Mouse (Mus musculus) neural tube, embryonic 13.5 days (tissue): ENCODE results near the gene Astn2. TPM values are rescaled to one million over a fixed set of nuclear protein-coding genes. Genes with fewer than 3 reads are reported as not detected.

ENCODE experiments used
- ATAC-seq: fragments of 200-750 bp; cut with Nextera tagmentation; 2 replicates; pipeline ENCODE4 v1.8.0; 2017; ENCODE audit warnings: low read depth, mild to moderate bottlenecking, moderate TSS enrichment, moderate library complexity
- H3K27ac ChIP-seq: fragments of 300-500 bp; sonication (generic); replicated peaks from 2 replicates; pipeline ENCODE4 v1.5.1; 2015; ENCODE audit warnings: moderate library complexity, mild to moderate bottlenecking, inconsistent platforms
- H3K27me3 ChIP-seq: fragments of 300-500 bp; sonication (generic); 2 replicates; pipeline ENCODE4 v1.6.1; 2015; ENCODE audit warnings: mild to moderate bottlenecking, inconsistent platforms
- H3K36me3 ChIP-seq: fragments of 300-500 bp; sonication (generic); 2 replicates; pipeline ENCODE4 v1.6.1; 2015; ENCODE audit warnings: mild to moderate bottlenecking, inconsistent platforms
- H3K4me1 ChIP-seq: fragments of 300-500 bp; sonication (generic); replicated peaks from 2 replicates; pipeline ENCODE4 v1.6.1; 2015; ENCODE audit warnings: inconsistent platforms
- H3K4me2 ChIP-seq: fragments of 300-500 bp; sonication (generic); 2 replicates; pipeline ENCODE4 v1.6.1; 2015; ENCODE audit warnings: inconsistent platforms, mild to moderate bottlenecking, moderate library complexity
- H3K4me3 ChIP-seq: fragments of 300-500 bp; sonication (generic); 2 replicates; pipeline ENCODE4 v1.5.1; 2015; ENCODE audit warnings: mild to moderate bottlenecking, inconsistent platforms
- H3K9ac ChIP-seq: fragments of 300-500 bp; sonication (generic); 2 replicates; pipeline ENCODE4 v1.6.1; 2015; ENCODE audit warnings: moderate library complexity, mild to moderate bottlenecking, inconsistent platforms
- H3K9me3 ChIP-seq: fragments of 300-500 bp; sonication (generic); 2 replicates; pipeline ENCODE4 v1.6.1; 2016; ENCODE audit warnings: inconsistent platforms
- WGBS: fragments of 180-500 bp; shearing (Covaris S2); methylation state at CpG from one replicate; pipeline ENCODE4 v1.1.7; 2015; 5-methylcytosine and 5-hydroxymethylcytosine counted together
- polyA plus RNA-seq: library from polyadenylated mRNA; unstranded; fragments of >200 nt; fragmentation: Nextera tagmentation; extraction: Ambion mirVana; gene quantifications from 2 replicates; pipeline ENCODE4 v1.2.1, GENCODE M21; 2015

The Astn2 gene
- polyA plus RNA-seq, result 2.7 and 2.8 TPM in 2 replicates

GRCm38 (mm10) chr4:66404201-66404711, at the start of gene Astn2:
Astn2 (minus strand) TSS chr4:66404611.
- 0% methylated on average over 35 of the region's 56 CpGs for WGBS
- Histone ChIP-seq H3K36me3 (no peaks in the 10 kb centered on the region), H3K9ac (peak within 1 kb of the TSS; percentile 93), H3K4me3 (peak within 1 kb of the TSS; percentile 83), H3K9me3 (no peaks in the 10 kb centered on the region), H3K4me2 (peak within 1 kb of the TSS; percentile 93), H3K27ac (peak within 1 kb of the TSS; percentile 84), H3K4me1 (peaks cover 34% of the 10 kb centered on the region), H3K27me3 (peaks cover 38% of the 10 kb centered on the region)
- peak; percentile 75 for ATAC-seq

DNA sequence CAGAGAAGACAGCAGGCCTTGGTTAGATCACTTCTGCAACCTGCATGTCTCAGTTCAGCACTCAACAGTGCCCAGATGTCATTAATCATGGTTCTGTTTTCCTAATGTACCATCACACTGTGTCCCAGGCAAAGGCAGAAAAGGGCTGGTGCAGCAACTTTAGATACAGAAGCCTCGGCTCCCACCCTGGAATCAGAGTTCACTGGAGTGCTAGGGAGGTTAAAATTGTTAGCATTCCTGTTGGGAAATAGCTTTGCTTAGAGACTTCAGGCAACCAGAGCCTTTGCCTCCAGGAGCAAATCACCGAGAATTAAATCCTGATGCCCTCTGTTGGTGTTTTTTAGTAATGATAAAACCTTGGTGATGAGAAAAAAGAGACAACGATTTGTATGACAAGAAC, 45.7 kb upstream of the Astn2 start:
- no peaks in the 10 kb centered on the region for H3K4me1 ChIP-seq
- H3K4me2 ChIP-seq, result no peak overlapping the region
- WGBS, result 37% methylated on average over 3 of the region's 3 CpGs
- no peak for ATAC-seq
- no peaks in the 10 kb centered on the region for H3K27me3 ChIP-seq
- no peaks in the 10 kb centered on the region for H3K36me3 ChIP-seq
- H3K27ac ChIP-seq, result no peak overlapping the region
- H3K4me3 ChIP-seq, result no peak overlapping the region
- no peak overlapping the region for H3K9ac ChIP-seq
- H3K9me3 ChIP-seq, result no peaks in the 10 kb centered on the region

DNA sequence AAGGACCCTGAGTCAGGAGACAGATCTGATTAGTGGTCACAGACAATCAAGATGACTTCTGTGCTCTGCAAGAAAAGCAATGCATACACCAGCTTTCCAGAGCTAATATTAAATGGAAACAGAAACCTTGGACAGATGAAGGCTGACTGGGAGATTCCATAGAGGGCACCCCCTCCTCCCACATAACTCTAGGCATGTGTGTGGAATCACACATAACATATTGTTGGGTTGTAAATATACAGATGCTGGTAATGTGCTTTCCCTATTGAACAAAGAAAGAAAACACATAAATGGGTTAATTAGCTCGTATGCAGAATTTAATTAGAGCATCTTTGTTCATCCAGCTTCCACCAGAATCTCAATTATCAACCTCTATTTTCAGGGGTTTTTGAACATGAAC, 26.8 kb upstream of the Astn2 start:
- Histone ChIP-seq H3K4me2 (no peak overlapping the region), H3K36me3 (no peaks in the 10 kb centered on the region), H3K9me3 (no peaks in the 10 kb centered on the region), H3K9ac (no peak overlapping the region), H3K4me3 (no peak overlapping the region), H3K27ac (peak overlapping the region; percentile 59; the same call in 1 of the 2 replicates), H3K27me3 (no peaks in the 10 kb centered on the region), H3K4me1 (0 out of 2 replicates have a peak, but pooled peaks cover 4% of the 10 kb centered on the region)
- ATAC-seq, result no peak
- 30% methylated on average over 1 of the region's 1 CpGs for WGBS

DNA sequence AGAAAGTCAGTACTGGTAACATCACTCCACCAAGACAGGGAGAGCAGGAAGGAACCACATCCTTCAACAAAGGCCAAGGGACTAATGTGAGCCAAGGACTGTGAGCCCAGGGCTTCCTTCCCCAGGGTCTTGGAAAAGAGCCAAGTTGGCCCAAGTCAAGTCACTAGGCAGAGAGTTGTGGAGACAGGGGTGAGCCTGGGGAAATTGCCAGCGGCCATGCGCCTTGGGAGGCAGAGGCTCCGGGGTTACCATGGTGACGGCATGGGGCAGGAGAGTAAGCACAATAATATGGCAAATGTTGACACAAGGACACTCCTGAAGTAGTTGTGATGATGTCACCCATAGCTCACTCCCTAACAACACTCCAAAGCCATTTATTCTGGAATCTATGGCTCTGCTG, 21.4 kb upstream of the Astn2 start:
- no peak overlapping the region for H3K4me2 ChIP-seq
- WGBS, result 73% methylated on average over 4 of the region's 4 CpGs
- 0 out of 2 replicates have a peak, but pooled peaks cover under 1% of the 10 kb centered on the region for H3K4me1 ChIP-seq
- no peaks in the 10 kb centered on the region for H3K36me3 ChIP-seq
- no peak overlapping the region for H3K4me3 ChIP-seq
- H3K27me3 ChIP-seq, result no peaks in the 10 kb centered on the region
- peak; percentile 78 for ATAC-seq
- no peak overlapping the region for H3K9ac ChIP-seq
- no peak overlapping the region for H3K27ac ChIP-seq
- H3K9me3 ChIP-seq, result no peaks in the 10 kb centered on the region

GRCm38 (mm10) chr4:66414778-66415177, 10.4 kb upstream of the Astn2 start:
- Histone ChIP-seq H3K4me2 (no peak overlapping the region), H3K27ac (no peak overlapping the region), H3K4me3 (no peak overlapping the region), H3K9ac (no peak overlapping the region), H3K4me1 (0 out of 2 replicates have a peak, but pooled peaks cover 5% of the 10 kb centered on the region), H3K9me3 (no peaks in the 10 kb centered on the region), H3K36me3 (no peaks in the 10 kb centered on the region), H3K27me3 (no peaks in the 10 kb centered on the region)
- ATAC-seq, result no peak
- 79% methylated on average over 8 of the region's 8 CpGs for WGBS

GRCm38 (mm10) chr4:66405086-66405485, 675 bp upstream of the Astn2 start:
- H3K4me2 ChIP-seq, result peak overlapping the region; percentile 93; the same call in 1 of the 2 replicates
- no peak overlapping the region for H3K27ac ChIP-seq
- H3K4me3 ChIP-seq, result no peak overlapping the region
- ATAC-seq, result no peak
- no peaks in the 10 kb centered on the region for H3K36me3 ChIP-seq
- peaks cover 34% of the 10 kb centered on the region for H3K27me3 ChIP-seq
- WGBS, result 13% methylated on average over 1 of the region's 1 CpGs
- no peaks in the 10 kb centered on the region for H3K9me3 ChIP-seq
- peaks cover 34% of the 10 kb centered on the region for H3K4me1 ChIP-seq
- no peak overlapping the region for H3K9ac ChIP-seq

- peaks cover 34% of the 10 kb centered on the region for H3K4me1 ChIP-seq
- H3K36me3 ChIP-seq, result no peaks in the 10 kb centered on the region
- 0% methylated on average over 39 of the region's 51 CpGs for WGBS
- peak overlapping the region; percentile 83 for H3K4me3 ChIP-seq
- peak; percentile 72 for ATAC-seq
- H3K27ac ChIP-seq, result peak overlapping the region; percentile 84
- peak overlapping the region; percentile 93 for H3K4me2 ChIP-seq
- peak overlapping the region; percentile 93 for H3K9ac ChIP-seq
- H3K27me3 ChIP-seq, result peaks cover 38% of the 10 kb centered on the region
- H3K9me3 ChIP-seq, result no peaks in the 10 kb centered on the region
Observed at GRCm38 (mm10) chr4:66403708-66404200, 657 bp downstream of the Astn2 start.

DNA sequence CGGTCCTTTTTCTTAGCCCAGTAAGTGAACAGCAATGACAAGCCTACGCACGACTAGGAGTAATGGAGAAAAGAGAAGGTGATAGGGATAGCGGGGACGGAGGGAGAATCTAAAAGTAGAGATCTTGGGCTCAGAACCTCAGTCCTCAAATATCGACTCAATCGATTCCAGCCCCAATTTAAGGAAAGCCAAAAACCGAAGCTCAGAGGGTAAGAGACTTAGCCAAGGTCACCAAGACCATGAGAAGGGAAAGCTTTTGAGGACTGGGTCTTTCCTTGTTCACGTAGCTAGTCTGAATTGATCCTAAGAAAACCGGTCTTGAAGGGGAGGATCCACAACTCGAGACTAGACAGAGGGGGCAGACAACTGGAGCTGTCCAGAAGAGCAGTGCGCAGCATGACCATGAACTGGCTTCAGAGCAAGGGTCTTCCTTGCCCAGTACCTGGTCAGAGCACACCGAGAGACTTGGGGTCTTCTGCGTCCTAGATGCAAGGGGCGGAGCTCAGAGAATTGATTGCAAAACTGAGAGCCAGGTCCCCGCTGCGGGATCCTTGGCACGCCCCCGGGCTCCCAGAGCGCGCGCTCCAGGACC, 1.2 kb downstream of the Astn2 start:
- H3K4me1 ChIP-seq, result peaks cover 34% of the 10 kb centered on the region
- under 1% methylated on average over 22 of the region's 22 CpGs for WGBS
- peak overlapping the region; percentile 84 for H3K27ac ChIP-seq

DNA sequence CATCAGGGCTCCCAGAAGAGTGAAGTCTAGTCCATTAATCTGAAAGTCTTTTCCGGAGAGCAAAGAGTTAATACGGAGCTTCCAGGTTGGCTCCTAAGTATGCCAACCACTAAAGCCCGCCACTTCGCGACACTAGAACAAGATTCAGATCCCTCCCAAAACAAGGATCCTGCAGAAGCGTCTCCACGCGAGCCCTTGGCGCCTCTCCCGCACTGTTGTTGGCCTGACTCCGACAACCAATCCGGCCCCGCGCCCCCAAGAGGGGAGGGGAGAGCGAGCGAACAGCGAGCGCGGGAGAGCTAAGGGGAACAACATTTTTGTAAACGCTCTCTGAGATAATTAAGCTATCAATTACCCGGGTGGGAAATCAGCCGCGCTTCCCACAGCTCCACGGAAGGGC, 1.8 kb downstream of the Astn2 start:
- peaks cover 34% of the 10 kb centered on the region for H3K4me1 ChIP-seq
- H3K4me2 ChIP-seq, result peak overlapping the region; percentile 93
- H3K9me3 ChIP-seq, result no peaks in the 10 kb centered on the region
- under 1% methylated on average over 24 of the region's 24 CpGs for WGBS
- peak; percentile 24 for ATAC-seq
- H3K27ac ChIP-seq, result no peak overlapping the region
- peak overlapping the region; percentile 93 for H3K9ac ChIP-seq
- H3K27me3 ChIP-seq, result peaks cover 38% of the 10 kb centered on the region
- no peaks in the 10 kb centered on the region for H3K36me3 ChIP-seq
- peak overlapping the region; percentile 83 for H3K4me3 ChIP-seq

More for the DNA sequence above, 1.2 kb downstream of the Astn2 start:
- H3K9ac ChIP-seq, result peak overlapping the region; percentile 93
- ATAC-seq, result peak; percentile 37
- H3K27me3 ChIP-seq, result peaks cover 38% of the 10 kb centered on the region
- H3K4me3 ChIP-seq, result peak overlapping the region; percentile 83
- H3K36me3 ChIP-seq, result no peaks in the 10 kb centered on the region
- peak overlapping the region; percentile 93 for H3K4me2 ChIP-seq
- no peaks in the 10 kb centered on the region for H3K9me3 ChIP-seq

DNA sequence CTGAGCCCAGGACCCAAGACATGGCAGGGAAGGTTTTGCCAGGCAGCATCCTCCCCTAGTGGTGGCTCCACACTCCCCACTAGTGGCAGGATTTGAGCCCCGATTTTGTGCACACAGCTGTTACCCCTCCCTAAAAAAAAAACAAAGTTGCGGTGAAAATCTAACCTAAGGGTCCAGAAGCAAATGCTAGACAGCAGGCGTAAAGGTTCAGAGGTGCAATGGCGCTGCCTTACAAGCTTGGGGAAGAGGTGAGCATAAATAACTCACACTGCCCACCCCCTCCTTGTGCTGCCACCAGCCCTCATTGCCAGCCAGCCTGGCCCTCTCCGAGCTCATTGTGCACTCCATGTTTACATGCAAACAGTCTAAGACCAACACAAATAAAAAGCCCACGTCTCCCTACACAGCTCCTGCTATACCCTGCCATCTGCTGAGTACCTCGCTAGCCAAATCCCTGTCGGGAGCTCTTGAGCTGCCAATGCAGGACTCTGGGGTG, 3.2 kb downstream of the Astn2 start:
- peak; percentile 19; the same call in 1 of the 2 replicates for ATAC-seq
- peaks cover 24% of the 10 kb centered on the region for H3K27me3 ChIP-seq
- H3K27ac ChIP-seq, result no peak overlapping the region

GRCm38 (mm10) chr4:66399066-66399465, 5.3 kb downstream of the Astn2 start:
- 64% methylated on average over 4 of the region's 4 CpGs for WGBS
- H3K9me3 ChIP-seq, result no peaks in the 10 kb centered on the region
- ATAC-seq, result no peak

More for the DNA sequence above, 3.2 kb downstream of the Astn2 start:
- H3K36me3 ChIP-seq, result no peaks in the 10 kb centered on the region
- H3K4me1 ChIP-seq, result peaks cover 34% of the 10 kb centered on the region
- H3K9ac ChIP-seq, result peak overlapping the region; percentile 55
- H3K4me3 ChIP-seq, result peak overlapping the region; percentile 83
- H3K4me2 ChIP-seq, result peak overlapping the region; percentile 93
- WGBS, result 23% methylated on average over 8 of the region's 8 CpGs
- no peaks in the 10 kb centered on the region for H3K9me3 ChIP-seq

GRCm38 (mm10) chr4:66397216-66397615, 7.2 kb downstream of the Astn2 start:
- peaks cover 15% of the 10 kb centered on the region; the same call in 1 of the 2 replicates for H3K27me3 ChIP-seq
- H3K9ac ChIP-seq, result no peak overlapping the region
- H3K4me1 ChIP-seq, result peaks cover 12% of the 10 kb centered on the region
- ATAC-seq, result no peak
- no peak overlapping the region for H3K27ac ChIP-seq
- no peak overlapping the region for H3K4me3 ChIP-seq
- H3K9me3 ChIP-seq, result no peaks in the 10 kb centered on the region
- H3K4me2 ChIP-seq, result no peak overlapping the region
- H3K36me3 ChIP-seq, result no peaks in the 10 kb centered on the region

More at GRCm38 (mm10) chr4:66399066-66399465, 5.3 kb downstream of the Astn2 start:
- Histone ChIP-seq H3K36me3 (no peaks in the 10 kb centered on the region), H3K4me3 (no peak overlapping the region), H3K4me1 (peaks cover 26% of the 10 kb centered on the region), H3K27me3 (peaks cover 15% of the 10 kb centered on the region; the same call in 1 of the 2 replicates), H3K27ac (no peak overlapping the region), H3K9ac (no peak overlapping the region), H3K4me2 (no peak overlapping the region)
